Comparison of ENCODE assay signal across 11 mouse cellular contexts in the genomic region with DNA sequence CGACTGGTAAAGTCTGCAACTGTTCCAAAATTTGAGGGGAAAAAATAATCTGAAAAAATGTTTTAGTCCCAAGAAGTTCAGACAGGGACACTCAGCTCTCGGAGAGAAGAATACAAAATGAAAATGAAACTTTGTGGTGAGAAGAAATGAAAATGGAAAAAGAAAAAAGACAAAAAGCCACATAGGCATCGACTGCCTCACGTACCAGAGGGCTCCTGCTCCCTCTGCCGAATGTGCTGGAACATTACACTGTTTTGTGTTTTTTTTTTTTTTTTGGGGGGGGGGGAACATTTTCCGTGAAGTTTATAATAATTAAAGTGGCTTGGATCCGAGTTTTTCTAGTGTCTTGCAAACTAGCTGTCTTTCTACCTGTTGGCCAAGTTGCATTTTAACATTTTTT.
DNase-seq lines count a peak whose midpoint lies in the region; ATAC-seq and TF ChIP-seq lines count a peak whose summit lies in the region.
"Had no signal": no experiment of that assay in that cellular context is flagged by ENCODE, and none has a peak within 500 bp of the region (broad histone marks: within the 10 kb centered on the region; RNA-seq: fewer than 3 reads in every experiment).

No protein-coding gene starts in this region.

- peak; percentile 55 for TF ChIP-seq CTCF in gastrocnemius, adult 2 months (IDR thresholded peaks at IDR 0.05)
- TF ChIP-seq CTCF in lung, postnatal 0 days (IDR thresholded peaks at IDR 0.05), result peak; percentile 55
- TF ChIP-seq CTCF in bone marrow, adult 2 months (IDR thresholded peaks at IDR 0.05; ENCODE audit: control insufficient read depth, insufficient read depth, low read length), result peak; percentile 75

- intact Hi-C loops in gastrocnemius, adult 2 months (cut with DNase I), result loop anchor here (5.0 kb wide), 1 partner anchor 150 kb away; a partner anchor contains a TSS

- ATAC-seq in lung, postnatal 0 days, result no peak
- ATAC-seq: forebrain, embryonic 16.5 days; hindbrain, embryonic 16.5 days had no signal

- H3K9me3 ChIP-seq in lung, postnatal 0 days (ENCODE audit: low read length), result no peaks in the 10 kb centered on the region

- no peak for TF ChIP-seq POLR2A in bone marrow, adult 2 months (IDR thresholded peaks at IDR 0.05; ENCODE audit: borderline replicate concordance, control insufficient read depth, low read depth, low read length)

- TF ChIP-seq EP300 in lung, postnatal 0 days (IDR thresholded peaks at IDR 0.05), result no peak

- no peak overlapping the region for H3K9ac ChIP-seq in lung, postnatal 0 days (replicated peaks; ENCODE audit: low read depth)

- no peak overlapping the region; the same call in 1 of the 2 replicates for H3K27ac ChIP-seq in gastrocnemius, adult 2 months
- no peak overlapping the region for H3K27ac ChIP-seq in lung, postnatal 0 days (ENCODE audit: low read length)
- H3K27ac ChIP-seq in bone marrow, adult 2 months (ENCODE audit: control insufficient read depth, insufficient read depth, low read depth, low read length, poor library complexity), result no peak overlapping the region

- no peaks in the 10 kb centered on the region for H3K4me1 ChIP-seq in lung, postnatal 0 days (ENCODE audit: insufficient read depth, low read depth, low read length)
- H3K4me1 ChIP-seq in bone marrow, adult 2 months (ENCODE audit: control insufficient read depth, insufficient read depth, low read length), result no peaks in the 10 kb centered on the region

- H3K27me3 ChIP-seq in lung, postnatal 0 days (replicated peaks; ENCODE audit: insufficient read depth, low read length), result no peaks in the 10 kb centered on the region

- H3K4me3 ChIP-seq in gastrocnemius, adult 2 months, result peak overlapping the region; percentile 46
- no peak overlapping the region for H3K4me3 ChIP-seq in lung, postnatal 0 days (ENCODE audit: low read depth, low read length)
- no peak overlapping the region for H3K4me3 ChIP-seq in bone marrow, adult 2 months (replicated peaks; ENCODE audit: control insufficient read depth, low read depth, low read length)

- 71% methylated on average over 7 of the region's 7 CpGs for WGBS in lung, postnatal 0 days
- 4% methylated on average over 7 of the region's 7 CpGs for WGBS in bone marrow, adult 2 months

- DNase-seq in gastrocnemius, adult 2 months, result no peak
- DNase-seq in gastrocnemius, adult 18-20 months (ENCODE audit: low spot score), result no peak
- DNase-seq in lung, postnatal 0 days (ENCODE audit: low spot score), result peak; percentile 42
- DNase-seq in lung, postnatal 36 days, result no peak
- DNase-seq in natural killer cell, adult 2 months (ENCODE audit: low spot score in 2 of 2), result peak; percentile 39 to 52
- no peak for DNase-seq in right cerebral cortex, postnatal 4 days
- no peak for DNase-seq in frontal cortex, postnatal 25 days (ENCODE audit: low spot score in 2 of 2)
- DNase-seq: adrenal gland, adult 2 months had no signal

- H3K36me3 ChIP-seq in lung, postnatal 0 days (ENCODE audit: insufficient read depth, low read length), result peaks cover 4% of the 10 kb centered on the region; the same call in 1 of the 2 replicates

- H3K4me2 ChIP-seq in lung, postnatal 0 days (replicated peaks; ENCODE audit: low read depth, low read length), result no peak overlapping the region

Comparison
In these comparisons a context has a peak if more than half of its experiments do, and no peak if none do; other contexts are left out.
1. DNase-seq: peak in lung, postnatal 0 days (single experiment) and natural killer cell, adult 2 months (2 of 2); none in gastrocnemius, adult 2 months (single experiment), gastrocnemius, adult 18-20 months (single experiment), lung, postnatal 36 days (single experiment), right cerebral cortex, postnatal 4 days (single experiment) and frontal cortex, postnatal 25 days (0 of 2).
2. Peak in every context shown above with its lines, with median percentiles within 50 percentile points of each other: CTCF ChIP-seq.